Mouse (Mus musculus) spleen, postnatal 10 days (tissue): ENCODE measurements around the gene Hyal5.

Experiments
- DNase-seq, 2 experiments: peaks; one replicate each; pipeline ENCODE4 v3.0.0; 2021 to 2022; ENCODE audit warnings: low spot score in 2 of 2

The Hyal5 gene

DNA sequence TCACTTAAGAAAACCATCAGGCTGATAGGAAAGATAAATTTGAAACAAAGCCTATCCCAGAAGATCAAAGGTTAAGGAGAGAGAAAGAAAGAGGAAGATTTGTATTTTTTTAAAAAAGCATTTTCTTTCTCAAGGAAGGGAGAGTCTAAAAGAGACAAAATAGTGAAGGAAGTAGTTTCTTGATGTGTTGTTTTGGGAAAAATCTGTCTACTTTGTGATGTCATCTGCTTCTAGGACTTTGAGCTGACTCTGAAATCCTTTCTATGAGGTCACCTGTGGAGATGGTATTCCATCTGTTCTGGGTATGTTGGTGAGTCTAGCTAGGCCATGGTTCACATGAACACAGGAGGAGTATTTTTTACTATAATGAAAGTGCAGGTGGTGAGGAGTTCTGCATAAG lies at the start of gene Hyal5:
Gene Hyal5, plus strand, starts transcription at position 301 of the 400 bp plus-strand sequence.
- DNase-seq, result no peak

GRCm38 (mm10) chr6:24822070-24822469 lies 35.7 kb upstream of the Hyal5 start:
- DNase-seq, result no peak

DNA sequence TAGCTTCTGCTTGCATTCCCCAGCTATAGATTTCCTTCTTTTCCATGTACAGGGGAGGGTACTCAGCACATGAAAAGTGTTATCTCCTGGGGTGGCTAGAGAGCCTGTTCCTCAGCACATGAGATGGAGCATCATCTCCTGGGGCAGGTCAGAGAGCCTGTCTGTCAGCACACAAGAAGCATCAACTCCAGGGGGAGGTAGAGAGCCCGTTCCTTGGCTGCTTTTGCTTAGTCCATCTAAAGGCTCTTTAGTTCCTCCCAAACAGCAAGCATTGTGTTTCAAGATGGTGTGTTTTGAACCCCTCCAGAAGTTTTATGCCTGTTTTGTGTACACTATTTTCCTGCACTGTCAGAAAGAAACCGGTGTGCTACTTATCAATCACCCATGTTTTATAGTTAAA lies 2.5 kb downstream of the Hyal5 start:
- DNase-seq, result no peak

- DNase-seq, result no peak
Measured at GRCm38 (mm10) chr6:24863649-24864048, 5.9 kb downstream of the Hyal5 start.

- no peak for DNase-seq
Measured at GRCm38 (mm10) chr6:24894146-24894873, 36.5 kb downstream of the Hyal5 start.

DNA sequence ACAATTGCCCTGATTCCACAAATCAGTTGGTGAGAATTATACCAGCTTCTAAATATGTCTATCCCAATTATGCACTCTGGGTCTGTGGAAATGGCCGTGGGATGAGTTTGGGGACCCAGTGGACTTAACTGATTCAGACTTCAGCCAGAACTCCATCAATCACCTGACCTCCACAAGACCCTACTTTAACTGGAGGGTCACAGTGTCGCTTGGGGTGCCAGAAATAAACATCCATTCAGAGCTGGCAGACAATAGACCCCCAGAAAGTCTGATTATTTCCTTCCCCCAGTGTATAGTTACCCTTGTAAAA lies 37.0 kb downstream of the Hyal5 start:
- DNase-seq, result no peak

DNA sequence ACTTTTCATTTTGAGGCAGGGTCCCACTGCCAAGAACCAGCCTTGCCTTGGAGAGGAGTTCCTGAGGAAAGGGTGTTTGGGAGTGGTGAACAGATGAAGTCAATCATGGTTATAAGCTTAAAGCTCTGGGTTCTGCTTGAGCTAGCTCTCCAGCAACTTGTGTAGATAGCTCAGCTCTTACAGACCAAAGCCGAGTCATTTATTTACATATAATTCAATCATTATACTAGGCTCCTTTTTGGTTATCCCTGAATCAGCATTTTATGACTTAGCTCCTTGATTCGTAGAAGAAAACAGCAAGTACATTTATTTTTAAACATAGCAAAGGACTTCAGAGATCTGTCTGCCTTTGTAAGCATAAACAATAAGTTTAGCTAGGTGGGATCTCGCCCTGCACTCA lies 47.3 kb downstream of the Hyal5 start:
- DNase-seq, result no peak

DNA sequence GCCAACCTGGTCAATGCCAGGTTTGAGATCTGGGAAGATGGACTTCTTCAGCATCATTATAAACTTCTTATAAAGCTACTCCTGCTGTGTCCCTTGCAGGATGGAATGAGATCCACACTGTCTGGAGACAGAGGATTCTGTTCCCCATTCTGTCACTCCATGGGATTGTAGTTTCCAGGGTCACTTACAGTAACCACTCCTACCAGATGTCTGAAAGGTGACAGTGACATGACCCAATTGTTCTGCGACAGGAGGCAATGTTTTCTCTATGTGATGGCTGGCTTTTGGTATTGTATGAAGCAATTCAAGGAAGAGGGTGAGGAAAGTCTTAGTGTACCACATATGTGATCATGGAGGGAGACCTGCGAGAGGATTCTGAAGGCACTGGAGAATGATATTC lies 50.0 kb downstream of the Hyal5 start:
- no peak for DNase-seq

- no peak for DNase-seq
Measured at GRCm38 (mm10) chr6:24910016-24910727, 52.4 kb downstream of the Hyal5 start.

- no peak for DNase-seq
Measured at GRCm38 (mm10) chr6:24910728-24911105, 52.9 kb downstream of the Hyal5 start.

- DNase-seq, result no peak
Measured at GRCm38 (mm10) chr6:24913591-24913990, 55.8 kb downstream of the Hyal5 start.

DNA sequence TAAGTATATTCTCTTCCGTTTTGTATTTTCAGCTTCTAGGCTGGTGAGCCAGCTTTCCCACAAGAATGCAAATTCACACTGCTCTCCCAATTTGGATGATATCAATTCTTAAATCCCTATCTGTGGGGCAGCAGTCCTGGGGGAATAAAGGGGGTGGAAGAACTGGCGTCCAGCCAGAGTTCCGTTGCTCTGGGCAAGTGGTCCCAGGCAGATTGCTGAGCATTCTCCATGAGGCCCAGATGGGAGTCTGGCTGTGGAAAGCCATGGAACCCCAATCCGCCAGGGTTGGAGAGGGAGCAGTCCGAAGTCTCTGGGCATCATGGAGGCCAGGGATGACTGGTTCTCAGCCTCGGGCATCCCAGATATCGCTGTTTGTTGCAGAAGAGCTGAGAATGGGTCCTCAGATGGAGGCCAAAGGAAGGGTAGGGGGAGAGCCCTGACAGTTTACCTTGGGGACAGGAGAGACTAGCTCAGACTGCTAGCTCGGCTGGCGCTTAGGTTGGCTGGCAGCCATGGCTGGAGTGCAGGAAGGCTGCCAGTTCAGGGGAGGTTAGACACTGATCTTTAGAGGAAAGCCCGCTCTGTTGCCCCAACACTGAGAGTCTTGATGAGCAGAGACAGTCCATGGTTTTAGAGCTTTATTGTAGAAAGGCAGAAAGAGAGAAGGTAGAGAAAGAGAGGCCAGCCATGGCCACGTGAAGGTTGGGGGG lies 67.4 kb downstream of the Hyal5 start:
- DNase-seq, result no peak
